Mouse (Mus musculus) testis, adult 2 months (tissue): ENCODE results near the gene Nelfa. TPM values are rescaled to one million over a fixed set of nuclear protein-coding genes. Genes with fewer than 3 reads are reported as not detected.
"Not testable (repeated sequence)": the region's sequence is repeated elsewhere in the genome, so short reads cannot be mapped to it uniquely, and the experiment has no call there.

Experiments
- H3K27ac ChIP-seq: fragments of 200-500 bp; 2 replicates; pipeline ENCODE4 v1.5.1; 2012; ENCODE audit warnings: low read depth, low read length; ENCODE audit not compliant: control insufficient read depth, insufficient read depth
- H3K27me3 ChIP-seq: fragments of 200-500 bp; 2 replicates; pipeline ENCODE4 v1.6.1; 2012; ENCODE audit warnings: mild to moderate bottlenecking, low read length, moderate library complexity; ENCODE audit not compliant: control insufficient read depth, insufficient read depth
- H3K36me3 ChIP-seq: fragments of 200-500 bp; 2 replicates; pipeline ENCODE4 v1.6.1; 2012; ENCODE audit warnings: mild to moderate bottlenecking, low read length; ENCODE audit not compliant: control insufficient read depth, insufficient read depth
- H3K4me1 ChIP-seq: fragments of 200-500 bp; 2 replicates; pipeline ENCODE4 v1.6.1; 2012; ENCODE audit warnings: low read length; ENCODE audit not compliant: control insufficient read depth, insufficient read depth
- H3K4me3 ChIP-seq: fragments of 200-500 bp; 2 replicates; pipeline ENCODE4 v1.5.1; 2012; ENCODE audit warnings: low read depth, mild to moderate bottlenecking, low read length, moderate library complexity, mixed read lengths; ENCODE audit not compliant: control insufficient read depth
- CTCF ChIP-seq: fragments of 200-500 bp; IDR thresholded peaks from 2 replicates; pipeline ENCODE4 v1.5.1; 2012; ENCODE audit warnings: low read depth, mild to moderate bottlenecking, inconsistent platforms, low read length, moderate library complexity; ENCODE audit not compliant: control insufficient read depth, insufficient read depth, insufficient replicate concordance
- POLR2A ChIP-seq: fragments of 200-500 bp; IDR thresholded peaks from 2 replicates; pipeline ENCODE4 v1.6.1; 2012; ENCODE audit warnings: low read depth, mild to moderate bottlenecking, inconsistent platforms, low read length, moderate library complexity; ENCODE audit not compliant: control insufficient read depth
- polyA plus RNA-seq: library from polyadenylated mRNA; depleted of rRNA; stranded (reverse); fragments of >200 nt; gene quantifications from 2 replicates; pipeline ENCODE4 v1.2.3, GENCODE M21; 2012

Gene Nelfa
- polyA plus RNA-seq, 1 experiment, result 33.4 TPM

- Histone ChIP-seq H3K4me1 (no peaks in the 10 kb centered on the region), H3K36me3 (no peaks in the 10 kb centered on the region), H3K27ac (no peak overlapping the region), H3K4me3 (no peak overlapping the region), H3K27me3 (no peaks in the 10 kb centered on the region)
- TF ChIP-seq POLR2A (no peak), CTCF (peak; percentile 62; the same call in 1 of the 2 replicates)
Measured at GRCm38 (mm10) chr5:33954354-33954753, 18.1 kb upstream of the Nelfa start.

- Histone ChIP-seq H3K27me3 (no peaks in the 10 kb centered on the region), H3K27ac (no peak overlapping the region), H3K4me1 (no peaks in the 10 kb centered on the region), H3K4me3 (no peak overlapping the region), H3K36me3 (no peaks in the 10 kb centered on the region)
- no peak for TF ChIP-seq POLR2A
- TF ChIP-seq CTCF, result no peak
Measured at GRCm38 (mm10) chr5:33953471-33954185, 17.4 kb upstream of the Nelfa start.

GRCm38 (mm10) chr5:33948314-33948713 is 12.1 kb upstream of the Nelfa start:
- no peaks in the 10 kb centered on the region for H3K36me3 ChIP-seq
- H3K4me1 ChIP-seq, result no peaks in the 10 kb centered on the region
- no peak overlapping the region for H3K27ac ChIP-seq
- no peak for TF ChIP-seq CTCF
- no peak overlapping the region for H3K4me3 ChIP-seq
- H3K27me3 ChIP-seq, result no peaks in the 10 kb centered on the region

- not testable (repeated sequence) for H3K4me3 ChIP-seq, H3K27ac ChIP-seq, H3K4me1 ChIP-seq, H3K36me3 ChIP-seq, H3K27me3 ChIP-seq
- TF ChIP-seq CTCF, result peak; percentile 17; the same call in 1 of the 2 replicates
Measured at GRCm38 (mm10) chr5:33947035-33947434, 10.8 kb upstream of the Nelfa start.

- H3K4me3 ChIP-seq, result no peak overlapping the region
- H3K36me3 ChIP-seq, result no peaks in the 10 kb centered on the region; the same call in 1 of the 2 replicates
- no peaks in the 10 kb centered on the region for H3K27me3 ChIP-seq
- H3K27ac ChIP-seq, result no peak overlapping the region
- peaks cover 2% of the 10 kb centered on the region; the same call in 1 of the 2 replicates for H3K4me1 ChIP-seq
- TF ChIP-seq POLR2A (no peak), CTCF (no peak)
Measured at GRCm38 (mm10) chr5:33938448-33938847, 2.2 kb upstream of the Nelfa start.

GRCm38 (mm10) chr5:33937230-33937629 is 1.0 kb upstream of the Nelfa start:
- TF ChIP-seq CTCF (no peak), POLR2A (no peak)
- no peaks in the 10 kb centered on the region for H3K27me3 ChIP-seq
- no peak overlapping the region for H3K27ac ChIP-seq
- H3K36me3 ChIP-seq, result no peaks in the 10 kb centered on the region; the same call in 1 of the 2 replicates
- peaks cover 2% of the 10 kb centered on the region; the same call in 1 of the 2 replicates for H3K4me1 ChIP-seq
- H3K4me3 ChIP-seq, result no peak overlapping the region

GRCm38 (mm10) chr5:33935700-33936111 is 507 bp downstream of the Nelfa start:
- TF ChIP-seq CTCF, result no peak; the same call in 1 of the 2 replicates
- no peak for TF ChIP-seq POLR2A
- peak overlapping the region; percentile 96 for H3K4me3 ChIP-seq
- no peaks in the 10 kb centered on the region for H3K27me3 ChIP-seq
- H3K4me1 ChIP-seq, result peaks cover 2% of the 10 kb centered on the region; the same call in 1 of the 2 replicates
- no peaks in the 10 kb centered on the region; the same call in 1 of the 2 replicates for H3K36me3 ChIP-seq
- H3K27ac ChIP-seq, result peak overlapping the region; percentile 95
